Mouse (Mus musculus) liver, postnatal 0 days (tissue): ENCODE data around the gene Ralgapa2.

ENCODE experiments used
- CTCF ChIP-seq: sonication (generic); IDR thresholded peaks from 2 replicates; pipeline ENCODE4 v1.5.1; 2016; ENCODE audit warnings: antibody characterized with exemption, low read depth
- EP300 ChIP-seq: IDR thresholded peaks from 2 replicates; pipeline ENCODE4 v1.6.1; 2016; ENCODE audit warnings: antibody characterized with exemption, low read depth, mild to moderate bottlenecking

GRCm38 (mm10) chr2:146384582-146384981 lies 127.6 kb downstream of the Ralgapa2 start:
- TF ChIP-seq CTCF (0 out of 2 replicates have a peak, but pooled peaks have one; percentile 24), EP300 (no peak)
